Mouse (Mus musculus) right cerebral cortex, adult 18-20 months (tissue): Measurements from ENCODE around the gene Fsd1.

Source experiments
- DNase-seq: peaks from one replicate; pipeline ENCODE4 v3.0.0; 2022; ENCODE audit warnings: mixed read lengths

Fsd1 gene

DNA sequence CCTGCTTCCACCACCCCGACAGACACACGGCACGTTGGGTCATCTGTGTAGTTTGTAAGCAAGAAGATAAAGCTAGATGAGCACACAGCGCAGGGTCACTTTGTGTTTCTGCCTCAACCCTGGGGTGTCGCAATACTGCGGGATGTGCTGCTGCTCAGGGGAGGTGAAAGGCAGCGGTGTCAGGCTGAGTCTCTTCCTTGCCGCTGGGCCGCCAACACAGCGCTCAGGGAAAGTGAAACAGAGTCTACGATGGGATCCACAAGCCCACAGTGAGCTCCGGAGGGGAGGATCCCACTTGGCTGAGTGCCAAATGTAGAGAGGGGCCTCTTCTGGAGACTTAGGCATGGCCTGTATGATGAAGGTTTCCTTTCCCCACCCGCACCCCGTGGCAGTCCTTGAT, 23.1 kb upstream of the Fsd1 start:
- no peak for DNase-seq

- DNase-seq, result no peak
Observed at GRCm38 (mm10) chr17:55964496-55964895, 21.8 kb upstream of the Fsd1 start.

GRCm38 (mm10) chr17:55964996-55965395, 21.3 kb upstream of the Fsd1 start:
- DNase-seq, result no peak

GRCm38 (mm10) chr17:55967186-55967585, 19.1 kb upstream of the Fsd1 start:
- no peak for DNase-seq

DNA sequence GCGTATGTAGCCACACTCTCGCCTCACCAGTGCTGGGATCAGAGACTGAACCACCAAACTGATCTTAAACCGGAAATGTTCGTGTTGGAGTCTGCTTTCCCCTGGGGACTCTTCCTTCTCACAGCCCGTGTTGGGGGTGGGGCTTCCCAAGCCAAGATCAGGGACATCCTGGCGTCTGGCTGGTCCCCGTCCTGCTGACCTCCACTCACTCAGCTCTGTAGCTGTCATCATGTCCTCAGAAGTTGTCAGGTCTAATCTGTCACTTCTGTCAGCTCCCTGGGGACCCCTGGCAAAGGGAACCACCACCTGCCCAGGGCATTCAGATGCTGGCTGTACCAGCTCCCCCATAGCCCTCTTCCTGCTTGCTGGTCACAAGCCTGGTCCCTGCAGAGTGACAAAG, 18.1 kb upstream of the Fsd1 start:
- DNase-seq, result no peak

- DNase-seq, result no peak
Observed at GRCm38 (mm10) chr17:55969560-55969959, 16.7 kb upstream of the Fsd1 start.

DNA sequence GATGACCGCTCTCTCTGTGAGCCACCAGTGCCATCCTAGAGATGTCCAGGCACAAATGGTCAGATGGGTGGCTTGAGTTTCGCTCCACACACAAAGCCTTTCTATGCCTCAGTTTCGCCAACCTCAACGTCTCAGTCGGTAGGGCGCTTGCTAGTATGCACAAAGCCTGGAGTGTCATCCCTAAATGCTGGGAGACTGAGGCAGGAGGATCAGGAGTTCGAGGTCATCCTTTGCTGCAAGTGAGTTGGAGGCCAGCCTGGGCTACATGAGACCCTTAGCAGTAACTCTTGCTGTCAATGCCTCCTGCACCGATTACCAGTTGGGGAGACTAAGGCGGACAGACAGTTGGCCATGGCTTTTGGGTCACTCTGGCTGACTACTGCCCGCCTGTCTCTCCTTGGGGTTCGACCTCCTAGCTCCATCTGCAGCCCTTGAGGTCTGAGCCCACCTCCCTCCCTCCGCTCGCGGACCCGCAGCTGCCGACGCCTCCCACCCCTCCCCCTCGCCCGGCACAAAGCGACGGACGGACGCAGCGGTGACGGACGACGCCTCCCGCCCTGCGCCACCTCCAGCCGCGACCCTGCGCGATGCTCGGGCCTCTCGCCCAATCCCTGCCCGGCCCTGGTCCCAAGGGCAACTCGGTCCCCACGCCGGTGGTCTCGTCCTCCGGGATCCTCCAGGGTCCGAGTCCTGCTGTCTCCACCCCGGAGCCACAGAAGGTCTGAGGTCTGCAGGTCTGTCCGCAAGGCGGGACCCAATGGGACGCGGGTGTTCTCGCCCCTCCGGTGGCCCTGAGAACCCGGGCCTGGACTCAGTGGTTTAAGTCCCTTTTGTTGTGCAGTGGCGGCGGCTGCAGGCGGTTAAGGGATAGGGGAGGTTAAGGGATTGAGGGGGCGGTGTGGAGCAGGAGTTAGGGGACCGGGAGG, 16.1 kb upstream of the Fsd1 start, which contains the start of gene Shd:
TSS of gene Shd (plus strand) at position 502 of the 926 bp plus-strand sequence.
- no peak for DNase-seq

- DNase-seq, result no peak
Observed at GRCm38 (mm10) chr17:55971453-55971852, 14.9 kb upstream of the Fsd1 start.

DNA sequence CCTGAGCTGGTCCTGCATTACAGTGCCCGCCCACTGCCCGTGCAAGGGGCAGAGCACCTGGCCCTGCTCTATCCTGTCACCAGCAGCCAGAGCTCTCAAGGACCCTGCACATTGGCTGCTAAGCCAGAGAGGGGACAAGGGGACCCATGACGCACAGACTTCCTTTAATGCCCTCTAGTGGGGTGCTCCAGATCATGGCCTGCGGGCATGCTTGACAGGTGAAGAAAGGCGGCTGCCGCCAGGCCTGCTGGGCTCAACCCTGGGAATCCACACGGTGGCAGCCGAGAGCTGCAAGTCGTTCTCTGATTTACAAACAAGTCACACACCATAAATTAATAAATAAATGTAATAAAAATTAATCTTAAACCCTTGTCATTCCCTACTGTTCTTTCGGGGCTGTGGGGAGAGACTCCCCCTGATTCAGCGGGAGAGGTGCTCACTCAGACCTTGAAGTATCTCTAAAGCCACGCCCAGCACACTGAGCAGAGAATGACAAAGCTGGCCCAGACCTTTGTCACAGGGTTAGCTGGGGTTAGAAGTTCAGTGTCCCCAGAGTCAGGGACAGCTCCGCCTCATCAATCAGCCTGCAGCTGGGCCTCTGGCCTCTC, 9.9 kb upstream of the Fsd1 start:
- peak; percentile 75 for DNase-seq

DNA sequence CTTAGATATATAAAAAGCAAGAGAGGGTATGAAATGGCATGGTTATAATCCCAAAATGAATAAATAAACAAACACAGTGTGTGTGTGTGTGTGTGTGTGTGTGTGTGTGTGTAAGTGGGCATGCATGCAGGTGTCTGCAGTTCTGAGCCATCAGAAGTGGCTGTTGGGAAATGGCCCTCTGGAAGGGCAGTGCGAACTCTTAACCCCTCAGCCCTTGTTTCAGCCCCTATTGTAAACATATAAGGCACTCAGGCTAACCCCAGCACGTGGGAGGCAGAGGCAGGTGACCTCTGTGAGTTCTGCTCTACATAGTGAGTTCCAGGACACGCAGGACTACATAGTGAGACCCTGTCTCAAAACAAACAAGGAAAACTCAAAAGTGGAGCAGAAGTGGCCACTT, 9.0 kb upstream of the Fsd1 start:
- DNase-seq, result no peak

DNA sequence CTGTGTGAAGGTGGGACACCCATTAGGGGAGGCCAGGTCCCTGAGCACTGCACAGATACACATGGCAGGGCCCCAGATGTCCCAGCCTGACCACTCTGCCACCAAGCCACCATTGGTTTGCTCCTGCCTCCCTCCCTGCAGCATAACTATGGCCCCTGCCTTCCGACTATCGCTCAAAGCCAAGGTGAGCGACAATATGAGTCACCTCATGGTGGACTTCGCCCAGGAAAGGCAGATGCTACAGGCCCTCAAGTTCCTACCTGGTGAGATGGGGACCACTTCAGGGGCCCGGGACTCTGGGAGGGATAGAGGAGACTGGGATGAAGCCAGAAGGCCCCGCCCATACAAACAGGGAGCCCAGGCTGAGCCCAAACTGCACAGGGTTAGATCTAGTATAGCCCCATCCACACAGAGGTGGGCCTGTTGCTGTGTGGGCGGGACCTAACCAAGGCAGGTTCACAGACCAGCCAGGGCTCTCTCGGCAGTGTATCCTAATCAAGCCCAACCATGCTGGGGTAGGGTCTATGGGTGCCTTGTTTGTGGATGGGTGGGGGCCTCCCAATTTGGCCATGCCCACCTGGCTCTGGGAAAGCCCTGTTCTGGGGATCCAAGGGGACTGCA, 4.1 kb downstream of the Fsd1 start:
- DNase-seq, result no peak

GRCm38 (mm10) chr17:55996007-55996406, 9.7 kb downstream of the Fsd1 start:
- no peak for DNase-seq

DNA sequence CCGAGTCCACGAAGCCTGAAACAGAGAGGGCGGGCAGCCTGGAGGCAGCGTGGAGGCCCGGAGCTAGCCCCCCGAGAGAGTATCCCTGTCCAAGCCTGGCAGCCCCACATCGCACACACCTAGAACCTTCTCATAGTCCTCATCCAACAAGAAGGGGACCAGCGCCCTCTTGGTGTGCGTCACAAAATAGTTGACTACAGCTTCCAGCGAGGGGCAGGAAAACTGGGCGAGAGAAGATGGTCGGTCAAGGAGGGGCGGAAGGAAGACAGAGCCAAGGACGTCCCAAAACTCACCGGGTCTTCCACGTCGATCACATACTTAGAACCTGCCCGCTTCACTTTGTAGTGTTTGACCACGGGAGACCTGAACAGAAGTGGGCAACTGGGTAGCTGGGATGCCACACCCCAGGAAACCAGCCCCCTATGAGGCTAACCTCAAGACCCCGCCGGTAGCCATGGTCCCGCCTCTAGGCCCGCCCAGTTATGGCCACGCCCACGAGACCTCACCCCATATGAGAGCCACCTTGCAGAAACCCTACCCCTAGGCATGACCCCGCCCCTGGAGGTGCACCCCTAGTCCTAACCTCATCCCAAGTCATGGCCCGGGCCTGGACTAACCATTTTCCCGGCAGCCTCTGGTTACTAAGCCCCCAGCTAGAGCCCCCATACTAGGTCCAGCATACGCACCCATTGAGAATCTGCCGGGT, 13.6 kb downstream of the Fsd1 start:
- no peak for DNase-seq

DNA sequence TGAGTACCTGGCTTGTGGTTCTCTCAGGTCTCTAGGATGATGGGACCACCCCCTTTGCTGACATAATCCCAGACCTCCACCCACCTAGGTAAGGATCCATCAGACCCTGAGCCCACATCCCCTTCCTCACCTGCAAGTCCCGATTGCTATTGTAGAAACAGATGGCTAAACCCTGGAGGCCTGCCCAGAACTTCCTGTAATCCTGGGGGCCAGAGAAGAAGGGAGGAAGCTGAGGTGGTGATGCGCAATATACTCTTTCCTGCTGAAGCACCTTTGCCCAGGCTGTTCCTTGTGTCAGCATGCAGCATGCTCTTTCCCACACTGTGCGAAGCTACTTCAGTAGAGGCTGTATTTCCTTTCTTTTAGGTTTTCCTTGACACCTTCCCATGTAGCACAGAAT, 16.7 kb downstream of the Fsd1 start:
- no peak for DNase-seq

GRCm38 (mm10) chr17:56005415-56006061, 19.2 kb downstream of the Fsd1 start, which contains the start of the genes Stap2 and Mpnd:
Stap2 (minus strand) TSS chr17:56005584.
Mpnd (plus strand) TSS chr17:56005711.
- DNase-seq, result no peak

DNA sequence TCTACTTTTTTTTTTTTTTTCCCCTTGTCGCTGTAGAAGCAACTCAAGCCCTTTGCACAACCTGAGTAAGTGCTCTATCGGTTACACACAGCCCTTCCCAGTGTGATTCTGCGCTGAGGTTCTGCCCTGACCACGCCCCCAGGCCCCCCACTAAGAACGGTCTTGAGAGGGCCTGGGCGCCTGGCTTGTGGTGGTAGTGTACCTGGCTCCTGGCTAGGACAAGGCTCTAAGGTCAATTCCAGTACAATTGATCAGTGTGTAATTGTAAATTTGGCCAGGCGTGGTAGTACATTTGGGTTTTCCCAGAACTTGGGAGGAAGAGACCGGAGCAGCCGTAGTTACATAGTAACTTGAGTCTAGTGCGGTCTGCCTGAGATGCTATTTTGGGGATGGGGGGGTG, 20.6 kb downstream of the Fsd1 start:
- no peak for DNase-seq

DNA sequence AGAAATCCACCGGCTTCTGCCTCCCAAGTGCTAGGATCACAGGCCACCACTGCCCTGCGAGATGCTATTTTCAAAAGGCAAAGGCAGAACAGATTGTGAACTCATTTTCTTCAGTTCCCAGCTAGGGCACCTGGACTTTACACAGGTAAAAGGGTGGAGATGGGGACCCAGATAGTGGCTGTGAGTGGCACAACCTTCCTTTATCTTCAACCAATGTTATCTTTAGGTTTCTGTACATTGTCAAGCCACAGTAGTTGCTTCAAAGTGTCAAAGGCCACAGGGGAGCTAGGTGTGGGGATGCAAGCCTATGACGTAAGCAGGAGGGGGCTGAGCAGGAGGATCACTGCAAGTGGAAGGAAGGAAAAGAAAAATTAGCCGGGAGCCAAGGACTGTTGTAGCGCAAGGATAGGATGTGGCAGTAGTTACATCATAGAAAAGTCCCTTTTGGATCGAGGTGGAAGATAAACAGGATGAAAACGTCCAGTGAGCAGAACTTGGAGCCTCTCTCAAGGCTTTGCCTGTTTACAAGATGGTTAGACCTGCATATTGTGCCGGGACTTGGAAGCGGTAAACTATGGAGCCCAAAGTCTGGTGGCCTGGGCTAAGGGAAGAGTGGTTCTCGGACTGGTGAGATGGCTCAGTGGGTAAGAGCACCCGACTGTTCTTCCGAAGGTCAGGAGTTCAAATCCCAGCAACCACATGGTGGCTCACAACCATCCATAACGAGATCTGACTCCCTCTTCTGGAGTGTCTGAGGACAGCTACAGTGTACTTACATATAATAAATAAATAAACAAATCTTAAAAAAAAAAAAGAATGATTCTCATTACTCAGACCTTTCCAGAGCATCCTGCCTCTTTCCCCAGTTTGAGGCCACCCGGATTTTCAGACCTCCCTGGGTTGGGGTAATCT, 21.4 kb downstream of the Fsd1 start:
- DNase-seq, result no peak

DNA sequence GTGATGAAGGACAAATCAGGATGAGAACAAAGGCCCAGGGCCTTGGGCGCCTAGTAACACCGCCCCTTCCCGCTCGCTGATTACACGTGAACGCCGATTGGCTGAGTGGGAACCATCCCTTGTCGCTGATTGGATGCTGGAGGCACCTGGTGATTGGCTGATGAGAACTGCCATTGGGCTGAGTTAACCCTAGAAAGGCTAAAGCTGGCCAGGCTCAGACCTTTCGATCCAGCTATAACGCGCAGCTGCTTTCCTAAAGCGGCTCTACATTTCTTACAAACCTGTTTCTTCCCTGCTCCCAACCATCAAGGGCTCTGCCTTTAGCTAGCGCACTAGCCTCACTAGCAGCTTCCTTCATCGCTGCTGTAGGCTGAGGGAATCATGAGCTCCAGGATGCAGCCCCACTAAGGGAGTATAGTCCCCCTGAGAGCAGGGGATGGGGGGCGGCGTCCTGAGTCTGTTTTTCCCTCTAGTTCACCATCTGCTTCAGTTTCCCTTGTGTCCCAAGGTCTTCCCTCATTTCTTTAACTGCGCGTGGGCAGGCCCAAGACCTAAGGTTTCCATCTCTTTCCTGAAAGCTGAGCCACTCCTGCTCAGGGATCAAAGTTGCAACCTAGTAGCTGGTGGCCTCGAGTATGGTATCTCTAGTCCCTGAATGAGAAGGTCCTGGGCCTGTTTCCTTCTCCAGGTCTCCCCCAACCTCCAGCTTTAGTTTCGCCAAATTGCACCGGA, 22.2 kb downstream of the Fsd1 start:
- DNase-seq, result peak; percentile 96

DNA sequence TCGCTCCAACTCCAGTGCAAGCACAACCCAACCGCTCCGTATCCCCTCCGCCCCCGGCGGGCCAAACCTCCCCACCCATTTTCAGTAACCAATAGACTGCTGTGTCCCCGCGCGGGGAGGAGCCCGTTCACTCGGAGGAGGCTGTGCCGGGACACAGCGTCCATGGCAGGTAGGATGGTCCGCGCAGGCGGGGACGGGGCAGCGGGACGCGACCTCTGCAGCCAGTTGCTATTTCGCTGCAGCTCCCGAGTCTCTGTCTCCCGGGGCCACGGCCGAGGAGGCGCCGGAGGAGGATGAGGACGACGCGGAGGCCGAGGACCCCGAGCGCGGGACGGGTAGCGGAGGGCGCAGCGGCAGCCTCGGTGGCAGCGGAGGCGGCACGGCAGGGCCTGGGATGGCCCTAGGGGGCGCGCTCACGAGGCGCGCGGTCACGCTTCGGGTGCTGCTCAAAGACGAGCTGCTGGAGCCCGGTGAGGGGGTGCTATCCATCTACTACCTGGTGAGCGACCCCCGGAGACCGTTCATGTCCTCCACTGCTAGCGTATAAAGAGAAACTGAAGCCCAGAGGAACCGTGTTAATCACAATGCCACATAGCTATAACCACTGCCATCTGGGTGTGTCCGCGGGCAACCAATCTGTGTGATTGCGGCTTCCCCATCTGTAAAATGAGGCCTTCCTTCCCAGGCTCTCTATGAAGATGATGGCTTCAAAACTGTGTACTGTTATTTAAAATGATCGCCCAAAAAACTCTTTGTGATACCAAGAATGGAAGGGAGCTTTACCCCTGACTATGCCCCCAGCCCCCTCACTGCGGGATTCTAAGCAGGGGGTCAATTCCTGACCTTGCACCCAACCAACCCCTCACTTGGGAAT, 23.0 kb downstream of the Fsd1 start:
- peak; percentile 96 for DNase-seq

GRCm38 (mm10) chr17:56009962-56010240, 23.6 kb downstream of the Fsd1 start:
- no peak for DNase-seq
